Mouse (Mus musculus) heart, adult 2 months (tissue): ENCODE results near the gene Dcakd. TPM values are rescaled to one million over a fixed set of nuclear protein-coding genes. Genes with fewer than 3 reads are reported as not detected.

Source experiments
- DNase-seq, 2 experiments: peaks; one replicate each; pipeline ENCODE4 v3.0.0; 2021
- H3K27ac ChIP-seq: fragments of 200-600 bp; 2 replicates; pipeline ENCODE4 v1.8.1; 2022
- H3K27me3 ChIP-seq: fragments of 200-500 bp; 2 replicates; pipeline ENCODE4 v1.6.1; 2012; ENCODE audit warnings: mild to moderate bottlenecking, low read length, inconsistent platforms, mixed read lengths; ENCODE audit not compliant: control insufficient read depth, insufficient read depth
- H3K36me3 ChIP-seq: fragments of 200-500 bp; 2 replicates; pipeline ENCODE4 v1.6.1; 2012; ENCODE audit warnings: low read length, inconsistent platforms; ENCODE audit not compliant: control insufficient read depth, insufficient read depth
- H3K4me1 ChIP-seq: fragments of 200-500 bp; 2 replicates; pipeline ENCODE4 v1.6.1; 2011; ENCODE audit warnings: low read length; ENCODE audit not compliant: control insufficient read depth, insufficient read depth
- H3K4me3 ChIP-seq: fragments of 200-600 bp; 2 replicates; pipeline ENCODE4 v1.8.1; 2022
- H3K79me2 ChIP-seq: fragments of 200-500 bp; replicated peaks from 2 replicates; pipeline ENCODE4 v1.6.1; 2012; ENCODE audit warnings: mild to moderate bottlenecking, inconsistent platforms, low read length, moderate library complexity, mixed read lengths; ENCODE audit not compliant: control insufficient read depth, insufficient read depth
- H3K9ac ChIP-seq: fragments of 200-500 bp; 2 replicates; pipeline ENCODE4 v1.6.1; 2012; ENCODE audit warnings: low read depth, mild to moderate bottlenecking, control low read depth, inconsistent platforms, low read length, mixed read lengths
- CTCF ChIP-seq: fragments of 200-600 bp; IDR thresholded peaks from 2 replicates; pipeline ENCODE4 v1.8.1; 2022; ENCODE audit warnings: antibody characterized with exemption, mild to moderate bottlenecking, moderate library complexity
- EP300 ChIP-seq: fragments of 200-500 bp; IDR thresholded peaks from 2 replicates; pipeline ENCODE4 v1.6.1; 2011; ENCODE audit warnings: low read depth, low read length, control low read depth; ENCODE audit not compliant: insufficient read depth
- POLR2A ChIP-seq: fragments of 200-500 bp; IDR thresholded peaks from 2 replicates; pipeline ENCODE4 v1.6.1; 2011; ENCODE audit warnings: mild to moderate bottlenecking, low read depth, low read length, control low read depth; ENCODE audit not compliant: insufficient read depth
- WGBS: fragments of 180-500 bp; shearing (Covaris S2); methylation state at CpG from one replicate; pipeline ENCODE4 v1.1.7; 2018; 5-methylcytosine and 5-hydroxymethylcytosine counted together
- intact Hi-C: fragments of 180-260 bp; cut with DNase I; formaldehyde crosslinking; loops from one replicate; pipeline ENCODE4 v1.15.1; 2025
- polyA plus RNA-seq: library from polyadenylated mRNA; depleted of rRNA; stranded (reverse); fragments of >200 nt; gene quantifications from 2 replicates; pipeline ENCODE4 v1.2.3, GENCODE M21; 2012
- total RNA-seq, 2 experiments: library from RNA; stranded (reverse); gene quantifications; 2 replicates each; pipeline ENCODE4 v1.2.3; 2021

Dcakd gene
- total and polyA plus RNA-seq, 3 experiments: 69.3 to 122 (median 75.0) TPM

GRCm38 (mm10) chr11:103073671-103074070 lies 45.5 kb upstream of the Dcakd start:
- Histone ChIP-seq H3K27ac (no peak overlapping the region), H3K79me2 (no peaks in the 10 kb centered on the region), H3K4me3 (no peak overlapping the region), H3K27me3 (no peaks in the 10 kb centered on the region), H3K36me3 (no peaks in the 10 kb centered on the region; the same call in 1 of the 2 replicates), H3K4me1 (peaks cover 3% of the 10 kb centered on the region), H3K9ac (no peak overlapping the region)
- no peak for DNase-seq
- intact Hi-C loops: no loop called here
- TF ChIP-seq POLR2A (no peak), CTCF (no peak), EP300 (no peak)
- WGBS: 74% methylated on average over 7 of the region's 7 CpGs

DNA sequence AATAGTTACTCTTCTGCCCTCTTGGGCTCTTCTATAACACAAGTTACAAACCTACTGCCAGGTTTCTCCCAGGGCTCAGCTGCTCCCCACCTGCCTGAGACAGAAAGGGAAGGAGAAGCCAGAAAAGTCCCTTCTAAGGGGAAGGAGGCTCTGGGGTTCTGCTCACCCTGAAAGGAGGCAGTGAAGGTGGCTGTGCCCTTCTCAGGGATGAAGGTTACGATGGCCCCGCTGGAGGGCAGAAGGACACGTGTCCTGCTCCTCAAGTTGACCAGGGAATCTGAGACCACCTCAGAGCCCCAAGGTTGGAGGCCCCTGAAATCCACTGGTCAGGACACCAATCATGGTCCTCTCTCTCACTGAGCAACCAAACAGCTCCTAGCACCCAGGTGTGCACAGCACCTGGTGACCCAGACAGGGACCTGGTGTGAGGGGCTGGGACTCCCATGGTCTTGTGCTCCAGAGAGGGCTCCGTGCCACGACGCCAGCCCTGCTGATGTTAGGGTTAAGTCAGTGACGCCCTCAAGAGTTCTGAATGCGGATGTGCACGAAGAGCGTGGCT lies 42.3 kb upstream of the Dcakd start:
- 87% methylated on average over 10 of the region's 10 CpGs for WGBS
- no peak for DNase-seq
- no peak for TF ChIP-seq CTCF
- no peak for TF ChIP-seq POLR2A
- TF ChIP-seq EP300: no peak
- Histone ChIP-seq H3K9ac (no peak overlapping the region), H3K27ac (no peak overlapping the region), H3K79me2 (no peaks in the 10 kb centered on the region), H3K4me1 (peaks cover 10% of the 10 kb centered on the region), H3K4me3 (no peak overlapping the region), H3K27me3 (no peaks in the 10 kb centered on the region), H3K36me3 (no peaks in the 10 kb centered on the region; the same call in none of the 2 replicates)
- intact Hi-C loops: no loop called here

DNA sequence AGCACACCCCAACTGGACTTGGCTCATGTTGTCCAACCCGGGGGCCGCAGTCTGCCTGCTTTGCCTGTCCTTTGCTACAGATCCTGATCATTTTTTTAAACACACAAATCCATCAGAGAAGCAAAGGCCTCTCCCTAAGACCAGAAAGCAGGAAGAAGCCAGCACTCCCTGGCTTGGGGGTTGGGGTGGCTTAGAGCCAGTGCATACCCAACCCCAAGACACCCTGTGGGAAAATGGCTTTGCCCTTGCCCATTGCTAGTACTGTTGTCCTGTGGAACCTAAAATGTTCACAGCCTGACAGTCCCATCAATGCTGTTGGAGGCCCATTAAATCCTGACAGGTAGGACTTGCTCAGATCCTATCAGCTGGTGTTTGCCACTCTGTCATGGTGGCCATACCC lies 41.6 kb upstream of the Dcakd start:
- H3K27ac ChIP-seq: no peak overlapping the region
- H3K9ac ChIP-seq: no peak overlapping the region
- no peak for TF ChIP-seq CTCF
- no peak for TF ChIP-seq EP300
- no peak for TF ChIP-seq POLR2A
- no peaks in the 10 kb centered on the region for H3K79me2 ChIP-seq
- no peak overlapping the region for H3K4me3 ChIP-seq
- no peak for DNase-seq
- H3K4me1 ChIP-seq: peaks cover 10% of the 10 kb centered on the region
- intact Hi-C loops: no loop called here
- H3K36me3 ChIP-seq: no peaks in the 10 kb centered on the region; the same call in none of the 2 replicates
- WGBS: 100% methylated on average over 2 of the region's 2 CpGs
- no peaks in the 10 kb centered on the region for H3K27me3 ChIP-seq

GRCm38 (mm10) chr11:103068884-103069283 lies 40.8 kb upstream of the Dcakd start:
- DNase-seq: no peak
- TF ChIP-seq EP300 (no peak), POLR2A (no peak), CTCF (no peak)
- H3K4me1 ChIP-seq: peaks cover 10% of the 10 kb centered on the region
- no peaks in the 10 kb centered on the region for H3K79me2 ChIP-seq
- H3K4me3 ChIP-seq: no peak overlapping the region
- no peaks in the 10 kb centered on the region; the same call in none of the 2 replicates for H3K36me3 ChIP-seq
- no peak overlapping the region for H3K9ac ChIP-seq
- intact Hi-C loops: no loop called here
- no peak overlapping the region for H3K27ac ChIP-seq
- 91% methylated on average over 11 of the region's 11 CpGs for WGBS
- no peaks in the 10 kb centered on the region for H3K27me3 ChIP-seq

DNA sequence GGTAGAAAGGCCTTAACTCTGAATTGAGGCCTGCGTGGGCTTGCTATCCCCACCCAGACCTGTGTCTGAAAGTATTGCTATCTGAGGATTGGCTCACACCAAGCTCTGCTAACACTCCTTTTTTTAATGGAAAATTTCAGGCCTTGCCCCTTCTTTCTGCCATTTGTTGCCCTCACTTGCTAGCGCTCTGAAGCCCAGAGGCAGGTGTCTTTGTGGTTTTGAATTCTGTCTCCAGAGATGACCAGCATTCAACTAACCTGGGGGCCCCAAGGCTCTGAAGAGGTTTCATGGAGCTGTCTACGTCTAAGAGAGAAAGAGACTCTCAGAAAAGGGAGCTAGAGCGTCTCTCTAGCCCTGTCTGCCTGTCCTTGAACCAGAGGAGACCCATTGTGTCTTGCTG lies 40.1 kb upstream of the Dcakd start:
- H3K27me3 ChIP-seq: no peaks in the 10 kb centered on the region
- TF ChIP-seq POLR2A (no peak), EP300 (no peak), CTCF (no peak)

GRCm38 (mm10) chr11:103067457-103068001 lies 39.4 kb upstream of the Dcakd start:
- no peak overlapping the region for H3K9ac ChIP-seq
- WGBS: 22% methylated on average over 8 of the region's 8 CpGs
- H3K36me3 ChIP-seq: no peaks in the 10 kb centered on the region; the same call in none of the 2 replicates
- H3K27ac ChIP-seq: peak overlapping the region; percentile 47
- no peaks in the 10 kb centered on the region for H3K79me2 ChIP-seq
- TF ChIP-seq POLR2A: no peak
- TF ChIP-seq EP300: 0 out of 2 replicates have a peak, but pooled peaks have one; percentile 17
- no peak overlapping the region for H3K4me3 ChIP-seq
- peak; percentile 71 to 82 for DNase-seq
- peaks cover 10% of the 10 kb centered on the region for H3K4me1 ChIP-seq
- H3K27me3 ChIP-seq: no peaks in the 10 kb centered on the region
- intact Hi-C loops: no loop called here

More for the DNA sequence above, 40.1 kb upstream of the Dcakd start:
- Histone ChIP-seq H3K79me2 (no peaks in the 10 kb centered on the region), H3K4me3 (no peak overlapping the region), H3K36me3 (no peaks in the 10 kb centered on the region; the same call in none of the 2 replicates), H3K27ac (peak overlapping the region; percentile 47), H3K4me1 (peaks cover 10% of the 10 kb centered on the region), H3K9ac (no peak overlapping the region)
- DNase-seq: no peak
- intact Hi-C loops: no loop called here
- WGBS: 92% methylated on average over 4 of the region's 4 CpGs
